Mouse (Mus musculus) bone marrow, adult 2 months (tissue): ENCODE results near the gene Tnp2.

Source experiments
- CTCF ChIP-seq: fragments of 200-500 bp; IDR thresholded peaks from 2 replicates; pipeline ENCODE4 v1.5.1; 2011; ENCODE audit warnings: low read length, control low read depth; ENCODE audit not compliant: control insufficient read depth, insufficient read depth
- POLR2A ChIP-seq: fragments of 200-500 bp; IDR thresholded peaks from 2 replicates; pipeline ENCODE4 v1.6.1; 2011; ENCODE audit warnings: low read depth, mild to moderate bottlenecking, control low read depth, low read length, borderline replicate concordance; ENCODE audit not compliant: control insufficient read depth

- TF ChIP-seq POLR2A (no peak), CTCF (no peak)
These were observed 24.5 kb upstream of the Tnp2 start, which contains the start of gene Gm11172 for GRCm38 (mm10) chr16:10812865-10813371.
